Mouse (Mus musculus) cerebellum, adult 11 months (tissue): Measurements from ENCODE around the gene Spats1.
"Not testable (repeated sequence)": the region's sequence is repeated elsewhere in the genome, so short reads cannot be mapped to it uniquely, and the experiment has no call there.

Experiments used
- DNase-seq: peaks from one replicate; pipeline ENCODE4 v3.0.0; 2022

Spats1 gene

DNA sequence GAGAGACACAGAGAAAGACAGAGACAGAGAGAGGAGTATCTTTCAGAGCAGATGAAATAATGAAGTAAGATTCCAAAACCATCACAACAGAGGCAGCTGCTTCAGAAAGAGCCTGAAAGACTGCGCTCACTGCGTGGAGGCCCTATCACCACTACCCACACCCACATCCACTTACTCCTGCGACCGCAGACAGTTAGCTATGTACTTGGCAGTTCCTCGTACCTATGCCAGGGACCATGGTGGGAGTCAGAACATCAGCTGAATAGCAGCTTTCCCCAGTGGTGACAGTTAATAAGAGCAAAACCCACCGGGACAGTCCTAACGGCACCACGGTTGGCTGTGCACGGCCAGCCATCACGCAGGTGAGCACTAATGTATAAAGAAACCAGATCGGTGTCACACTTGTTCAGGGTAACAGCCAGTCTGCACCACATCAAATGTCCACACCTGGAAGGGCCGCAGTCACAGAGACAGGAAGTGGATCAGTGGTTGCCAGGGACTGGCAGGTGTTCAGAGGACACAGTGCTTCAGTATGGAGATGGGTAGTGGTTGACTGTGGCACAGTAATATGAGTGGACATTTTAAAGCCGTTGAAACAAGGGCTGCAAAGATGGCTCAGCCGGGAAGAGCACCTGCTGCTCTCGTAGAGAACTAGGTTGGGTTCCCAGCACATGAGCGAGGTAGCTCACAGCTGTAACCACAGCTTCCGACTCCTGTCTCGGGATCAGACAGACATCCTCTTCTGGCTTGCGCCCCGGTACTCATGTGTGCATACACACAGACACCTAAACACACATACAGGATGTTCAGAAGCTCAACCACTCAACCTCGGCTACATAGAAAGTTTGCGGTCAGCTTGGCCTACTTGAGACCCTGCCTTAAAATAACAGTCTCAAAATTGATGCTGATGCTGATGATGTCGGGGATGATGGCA, 13.4 kb upstream of the Spats1 start:
- DNase-seq: no peak

DNA sequence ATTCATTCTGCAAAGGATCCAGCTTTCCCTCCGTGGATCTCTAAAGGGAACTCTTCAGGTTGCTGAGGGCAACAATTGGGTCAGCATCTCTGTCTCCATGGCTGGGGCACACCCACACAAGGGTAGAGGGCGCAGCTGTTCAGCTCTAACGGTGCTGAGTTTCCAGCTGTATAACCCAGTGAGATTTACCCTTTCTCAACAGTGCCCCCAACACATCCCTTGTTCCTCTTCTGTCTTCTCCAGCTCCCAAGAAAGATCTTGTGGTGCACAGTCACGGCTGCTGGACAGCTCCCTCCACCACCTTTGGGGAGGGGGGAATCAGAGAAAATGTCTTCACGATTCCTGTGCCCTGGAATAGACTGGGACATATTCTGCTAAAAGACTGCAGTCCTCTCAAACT, 12.0 kb upstream of the Spats1 start:
- DNase-seq: no peak

DNA sequence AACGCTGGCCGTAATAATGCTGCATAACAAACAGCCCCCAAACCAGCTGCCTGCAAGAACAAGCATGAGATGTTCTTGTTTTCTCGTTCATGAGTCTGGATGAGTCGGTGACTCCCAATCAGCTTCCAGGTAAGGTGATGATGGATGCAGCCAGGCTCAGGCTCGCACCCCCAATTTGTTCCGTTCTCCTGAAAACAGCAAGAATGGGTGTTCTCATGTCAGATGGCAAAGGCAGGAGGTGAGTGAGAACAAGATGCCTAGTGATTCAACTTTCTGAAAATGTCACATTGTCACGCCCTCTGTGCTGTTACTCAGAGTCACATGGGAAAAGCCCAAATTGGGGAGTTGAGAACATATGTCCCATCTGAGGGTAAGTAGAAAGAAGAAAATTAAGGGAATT, 10.4 kb upstream of the Spats1 start:
- no peak for DNase-seq

DNA sequence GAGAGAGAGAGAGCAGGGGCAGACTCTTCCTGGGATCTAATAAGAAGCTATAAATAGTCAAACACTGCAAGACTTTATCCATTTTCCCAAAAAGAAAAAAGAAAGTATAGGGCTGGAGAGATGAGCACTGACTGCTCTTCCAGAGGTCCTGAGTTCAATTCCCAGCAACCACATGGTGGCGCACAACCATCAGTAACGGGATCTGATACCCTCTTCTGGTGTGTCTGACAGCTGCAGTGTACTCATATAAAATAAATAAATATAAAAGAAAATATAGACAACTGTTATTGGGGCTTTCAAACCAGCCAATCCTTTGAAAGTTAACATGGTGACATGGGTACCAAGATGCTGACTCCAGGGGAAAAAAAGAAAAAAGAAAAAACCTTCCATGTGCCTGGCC, 5.2 kb upstream of the Spats1 start:
- no peak for DNase-seq

GRCm38 (mm10) chr17:45478234-45478825, 3.1 kb upstream of the Spats1 start:
- peak; percentile 83 for DNase-seq

- DNase-seq: no peak
Observed at GRCm38 (mm10) chr17:45474146-45474545, 1.1 kb downstream of the Spats1 start.

DNA sequence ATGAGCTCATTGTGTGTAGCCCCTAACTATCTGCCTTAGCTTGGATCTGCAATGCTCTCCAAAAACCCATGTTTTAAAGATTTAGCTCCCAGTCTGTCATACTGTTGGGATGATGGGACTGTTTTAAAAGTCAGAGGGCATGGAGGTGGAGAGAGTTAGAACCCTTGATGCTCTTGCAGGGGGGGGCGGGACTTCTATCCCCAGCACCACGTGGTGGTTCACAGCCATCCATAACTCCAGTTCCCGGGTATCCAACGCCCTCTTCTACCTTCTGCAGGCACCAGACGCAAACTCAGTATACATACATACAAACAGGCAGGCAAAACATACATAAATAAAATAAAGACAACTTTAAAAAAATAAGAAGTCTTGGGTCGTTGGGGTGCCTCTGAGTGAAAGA, 1.5 kb downstream of the Spats1 start:
- DNase-seq: no peak

DNA sequence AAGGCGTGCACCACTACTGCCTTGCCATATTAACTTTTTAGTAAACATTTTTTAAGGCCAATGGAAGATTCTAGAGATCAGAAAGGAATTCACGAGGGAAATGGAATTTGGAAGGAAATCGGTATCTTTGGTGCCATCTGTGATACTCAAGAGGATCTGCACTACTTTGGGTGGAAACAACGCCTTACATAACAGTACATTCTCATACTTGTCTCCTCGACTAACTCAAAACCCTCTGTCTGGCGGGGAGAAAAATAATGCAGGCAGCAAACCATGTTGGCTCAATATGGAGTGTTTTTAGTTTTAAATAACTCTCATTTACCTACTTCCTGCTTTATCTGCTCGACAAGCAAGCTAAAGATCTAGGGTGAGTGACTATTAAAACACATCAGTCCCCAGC, 4.5 kb downstream of the Spats1 start:
- no peak for DNase-seq

GRCm38 (mm10) chr17:45468302-45468701, 6.9 kb downstream of the Spats1 start:
- DNase-seq: no peak

DNA sequence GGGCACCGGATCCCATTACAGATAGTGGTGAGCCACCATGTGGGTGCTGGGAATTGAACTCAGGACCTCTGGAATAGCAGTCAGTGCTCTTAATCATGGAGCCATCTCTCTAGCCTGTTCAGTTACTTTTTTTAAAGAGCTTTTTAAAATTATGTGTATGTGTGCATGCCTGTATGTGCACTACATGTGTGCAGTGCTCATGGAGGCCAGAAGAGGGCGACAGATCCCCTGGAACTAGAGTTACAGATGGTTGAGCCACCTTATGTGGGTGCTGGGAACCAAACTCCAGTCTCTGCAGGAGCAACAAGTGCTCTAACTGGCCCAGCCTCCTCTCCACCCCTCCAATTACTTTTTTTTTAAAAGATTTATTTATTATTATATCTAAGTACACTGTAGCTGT, 8.5 kb downstream of the Spats1 start:
- no peak for DNase-seq

DNA sequence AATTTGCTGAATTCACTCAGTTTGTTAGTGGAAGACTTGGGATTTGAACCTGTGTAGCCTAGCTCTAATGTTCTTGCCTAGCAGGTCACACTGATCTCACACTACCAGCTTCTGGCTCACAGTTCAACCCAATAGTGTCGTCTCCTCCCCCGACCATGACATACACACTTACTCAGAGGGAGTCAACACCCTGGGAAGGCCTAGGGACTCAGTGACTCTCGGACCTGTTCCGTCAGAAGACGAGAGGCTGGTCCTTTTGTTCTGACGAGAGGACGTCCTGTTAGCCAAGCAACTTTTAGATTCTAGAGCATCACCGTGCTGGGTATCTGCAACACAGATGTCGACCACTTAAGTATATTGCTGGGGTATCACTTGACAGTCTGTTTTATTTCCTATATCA, 11.0 kb downstream of the Spats1 start:
- no peak for DNase-seq

- no peak for DNase-seq
Observed at GRCm38 (mm10) chr17:45462506-45462905, 12.7 kb downstream of the Spats1 start.

- DNase-seq: no peak
Observed at GRCm38 (mm10) chr17:45459062-45459461, 16.2 kb downstream of the Spats1 start.

DNA sequence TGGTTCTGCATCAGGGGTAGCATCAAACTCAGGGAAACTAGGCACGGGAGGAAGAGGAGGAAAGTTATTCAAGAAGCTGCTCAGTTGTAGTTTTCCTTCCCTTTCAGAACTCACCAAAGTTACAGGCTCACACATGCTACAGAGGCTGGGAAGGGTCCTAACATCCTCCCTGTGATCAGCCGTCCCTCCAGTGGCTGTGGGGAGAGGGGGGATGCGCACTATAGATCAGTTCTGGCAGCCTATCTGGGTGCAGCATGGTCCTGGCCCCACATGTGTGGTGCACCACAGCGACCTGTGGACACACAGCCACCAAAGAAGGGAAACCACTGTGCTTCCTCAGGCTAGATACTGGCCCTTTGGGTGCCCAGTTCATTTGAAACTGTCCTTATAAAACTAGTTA, 16.7 kb downstream of the Spats1 start:
- DNase-seq: no peak

DNA sequence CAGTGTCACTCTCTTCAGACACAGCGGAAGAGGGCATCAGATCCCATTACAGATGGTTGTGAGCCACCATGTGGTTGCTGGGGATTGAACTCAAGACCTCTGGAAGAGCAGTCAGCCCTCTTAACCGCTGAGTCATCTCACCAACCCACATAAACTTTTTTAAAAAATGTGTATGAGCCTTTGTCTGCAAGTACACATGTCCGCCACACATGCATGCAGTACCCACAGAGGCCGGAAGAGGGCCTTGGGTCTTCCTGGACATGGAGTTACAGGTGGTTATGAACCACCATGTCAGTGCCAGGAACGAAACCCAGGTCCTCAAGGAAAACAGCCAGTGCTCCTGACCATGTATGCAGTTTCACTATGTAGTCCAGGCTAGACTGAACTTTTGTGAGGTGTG, 17.7 kb downstream of the Spats1 start:
- DNase-seq: no peak

- DNase-seq: no peak
Observed at GRCm38 (mm10) chr17:45456260-45457152, 18.7 kb downstream of the Spats1 start.

GRCm38 (mm10) chr17:45455783-45456182, 19.4 kb downstream of the Spats1 start:
- not testable (repeated sequence) for DNase-seq

GRCm38 (mm10) chr17:45454794-45455193, 20.4 kb downstream of the Spats1 start:
- no peak for DNase-seq

- DNase-seq: no peak
Observed at GRCm38 (mm10) chr17:45452271-45452670, 22.9 kb downstream of the Spats1 start.

- DNase-seq: no peak
Observed at GRCm38 (mm10) chr17:45450153-45450552, 25.1 kb downstream of the Spats1 start.

DNA sequence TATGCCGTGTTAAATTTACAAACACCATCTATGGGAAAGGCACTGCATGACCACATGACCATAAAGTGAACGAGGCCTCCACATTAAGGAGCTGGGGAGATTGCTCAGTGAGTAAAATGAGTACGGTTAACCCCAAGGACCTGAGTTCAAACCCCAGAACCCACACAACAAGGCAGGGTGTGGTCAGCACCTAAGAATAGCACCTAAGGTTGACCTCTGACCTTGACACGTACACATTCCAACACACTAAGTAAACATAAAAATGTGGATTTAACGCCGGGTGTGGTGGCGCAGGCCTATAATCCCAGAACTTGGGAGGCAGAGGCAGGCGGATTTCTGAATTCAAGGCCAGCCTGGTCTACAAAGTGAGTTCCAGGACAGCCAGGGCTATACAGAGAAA, 25.6 kb downstream of the Spats1 start:
- DNase-seq: no peak

DNA sequence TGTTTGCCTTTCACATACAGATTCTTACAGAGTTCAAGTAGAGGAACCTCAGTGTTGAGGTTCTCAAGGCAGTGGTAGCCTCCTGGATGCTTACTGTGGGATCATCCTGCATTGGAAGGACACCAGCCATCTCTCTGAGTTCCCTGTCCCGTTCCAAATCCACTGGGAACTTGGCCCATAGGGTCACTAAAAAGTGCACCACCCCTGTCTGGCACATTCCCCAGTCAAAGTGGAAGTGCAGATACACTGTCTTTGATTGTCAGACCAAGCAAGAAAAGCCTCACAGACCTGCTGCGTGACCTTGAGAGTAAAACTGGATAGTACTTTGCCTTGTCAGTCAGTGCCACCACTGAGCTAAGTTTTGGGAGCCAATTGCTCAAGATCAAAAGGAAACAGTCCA, 28.2 kb downstream of the Spats1 start:
- no peak for DNase-seq

DNA sequence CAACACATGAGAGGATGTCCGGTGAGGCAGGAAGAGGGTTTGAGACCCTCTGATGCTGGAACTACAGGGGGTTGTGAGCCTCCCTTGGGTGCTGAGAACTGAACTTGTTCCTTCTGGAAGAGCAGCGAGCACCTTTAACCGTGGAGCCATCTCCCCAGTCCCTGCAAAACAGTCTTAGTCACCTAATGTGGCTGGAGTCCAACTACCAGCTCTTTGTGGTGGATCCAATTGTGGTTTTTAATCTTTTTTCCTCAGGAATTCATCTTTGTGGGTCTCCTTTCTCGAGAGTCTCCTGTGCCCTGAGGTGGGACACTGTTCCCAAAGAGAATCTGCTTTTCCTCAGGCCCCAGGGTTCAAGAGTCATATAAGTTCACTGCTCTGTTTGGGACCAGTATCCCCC, 29.3 kb downstream of the Spats1 start:
- no peak for DNase-seq

GRCm38 (mm10) chr17:45434262-45434590, 41.0 kb downstream of the Spats1 start:
- DNase-seq: no peak
